Mouse (Mus musculus) CH12.LX (cell line): ENCODE measurements around the gene Grk3. TPM values are rescaled to one million over a fixed set of nuclear protein-coding genes. Genes with fewer than 3 reads are reported as not detected.

Experiments used
- DNase-seq: peaks from one replicate; pipeline ENCODE4 v3.0.0-alpha.2; 2013; ENCODE audit errors: extremely low read depth
- H3K27ac ChIP-seq: 2 replicates; pipeline ENCODE4 v1.5.1; 2012; ENCODE audit warnings: low read depth, mild to moderate bottlenecking, control low read depth, moderate library complexity; ENCODE audit not compliant: insufficient read depth
- H3K27me3 ChIP-seq: replicated peaks from 2 replicates; pipeline ENCODE3; 2012; ENCODE audit warnings: inconsistent platforms
- H3K36me3 ChIP-seq, 2 experiments: replicated peaks in 1 of 2; 2 replicates each; pipeline versions ENCODE3 to v1.6.1; 2012; ENCODE audit warnings: inconsistent platforms in 1 of 2, low read length in 1 of 2, mild to moderate bottlenecking in 1 of 2, mixed read lengths in 1 of 2, moderate library complexity in 1 of 2; ENCODE audit not compliant: control insufficient read depth in 1 of 2, insufficient read depth in 1 of 2
- H3K4me1 ChIP-seq, 2 experiments: 2 replicates each; pipeline ENCODE4 v1.6.1; 2012; ENCODE audit warnings: inconsistent platforms in 1 of 2, moderate library complexity in 1 of 2; ENCODE audit not compliant: insufficient read depth in 2 of 2, control insufficient read depth in 1 of 2
- H3K4me2 ChIP-seq: 2 replicates; pipeline ENCODE4 v1.6.1; 2012; ENCODE audit warnings: low read depth, mild to moderate bottlenecking, control low read depth; ENCODE audit not compliant: poor library complexity, insufficient read depth, severe bottlenecking
- H3K4me3 ChIP-seq, 3 experiments: fragments of 150-350 bp in 1 of 3; sonication (generic) in 1 of 3; replicated peaks in 1 of 3; 2 replicates each; pipeline versions ENCODE3 to v1.5.1; 2011 to 2012; ENCODE audit warnings: low read depth in 2 of 3, low read length in 2 of 3, mild to moderate bottlenecking in 2 of 3, moderate library complexity in 2 of 3, control low read depth in 1 of 3, improper control_type of control experiment in 1 of 3, inconsistent platforms in 1 of 3, mixed read lengths in 1 of 3; ENCODE audit not compliant: poor library complexity in 1 of 3
- H3K79me2 ChIP-seq: replicated peaks from 2 replicates; pipeline ENCODE4 v1.6.1; 2012; ENCODE audit warnings: mild to moderate bottlenecking, moderate library complexity; ENCODE audit not compliant: control insufficient read depth, poor library complexity, insufficient read depth, severe bottlenecking; ENCODE audit errors: extremely low read depth
- H3K9ac ChIP-seq: 2 replicates; pipeline ENCODE4 v1.6.1; 2012; ENCODE audit warnings: low read depth, mild to moderate bottlenecking, control low read depth, moderate library complexity; ENCODE audit not compliant: insufficient read depth
- H3K9me3 ChIP-seq: replicated peaks from 2 replicates; pipeline ENCODE3; 2012; ENCODE audit warnings: low read length, inconsistent platforms, mixed read lengths
- CHD1 ChIP-seq: IDR thresholded peaks from 2 replicates; pipeline ENCODE4 v1.6.1; 2012; ENCODE audit warnings: low read depth, low read length, improper control_type of control experiment, inconsistent platforms
- CHD2 ChIP-seq: IDR thresholded peaks from 2 replicates; pipeline ENCODE4 v1.6.1; 2011; ENCODE audit warnings: low read length, improper control_type of control experiment
- CTCF ChIP-seq, 2 experiments: IDR thresholded peaks in 1 of 2; conservative IDR thresholded peaks in 1 of 2; 2 replicates each; pipeline ENCODE4 v1.5.1; 2011 to 2012; ENCODE audit warnings: low read depth in 2 of 2, low read length in 2 of 2, improper control_type of control experiment in 1 of 2, inconsistent platforms in 1 of 2, mild to moderate bottlenecking in 1 of 2, moderate library complexity in 1 of 2
- EP300 ChIP-seq: IDR thresholded peaks from 2 replicates; pipeline ENCODE4 v1.6.1; 2011; ENCODE audit warnings: low read length, improper control_type of control experiment
- GABPA ChIP-seq: IDR thresholded peaks from 2 replicates; pipeline ENCODE4 v1.6.1; 2012; ENCODE audit warnings: low read depth, low read length, improper control_type of control experiment, inconsistent platforms; ENCODE audit not compliant: insufficient replicate concordance
- HCFC1 ChIP-seq: IDR thresholded peaks from 2 replicates; pipeline ENCODE4 v1.6.1; 2012; ENCODE audit warnings: low read depth, mild to moderate bottlenecking, inconsistent platforms, low read length, improper control_type of control experiment
- JUN ChIP-seq: IDR thresholded peaks from 2 replicates; pipeline ENCODE4 v1.6.1; 2011; ENCODE audit warnings: low read depth, mild to moderate bottlenecking, low read length, improper control_type of control experiment, moderate library complexity; ENCODE audit not compliant: insufficient read depth
- JUND ChIP-seq: conservative IDR thresholded peaks from 2 replicates; pipeline ENCODE4 v1.6.1; 2011; ENCODE audit warnings: low read depth, low read length, improper control_type of control experiment
- KAT2A ChIP-seq: IDR thresholded peaks from 2 replicates; pipeline ENCODE4 v1.6.1; 2012; ENCODE audit warnings: low read length, improper control_type of control experiment, inconsistent platforms; ENCODE audit not compliant: insufficient replicate concordance
- MEF2A ChIP-seq: IDR thresholded peaks from 2 replicates; pipeline ENCODE4 v1.6.1; 2014; ENCODE audit warnings: low read depth, mild to moderate bottlenecking, inconsistent platforms, low read length, improper control_type of control experiment, borderline replicate concordance
- MYC ChIP-seq: IDR thresholded peaks from 2 replicates; pipeline ENCODE4 v1.6.1; 2011; ENCODE audit warnings: low read depth, mild to moderate bottlenecking, improper control_type of control experiment, low read length
- NELFE ChIP-seq: IDR thresholded peaks from 2 replicates; pipeline ENCODE4 v1.6.1; 2011; ENCODE audit warnings: low read depth, low read length, improper control_type of control experiment
- NRF1 ChIP-seq: IDR thresholded peaks from 2 replicates; pipeline ENCODE4 v1.6.1; 2014; ENCODE audit warnings: low read depth, mild to moderate bottlenecking, inconsistent platforms, low read length, improper control_type of control experiment, moderate library complexity
- POLR2A ChIP-seq: IDR thresholded peaks from 2 replicates; pipeline ENCODE4 v1.6.1; 2011; ENCODE audit warnings: low read depth, mild to moderate bottlenecking, improper control_type of control experiment, low read length
- RAD21 ChIP-seq: IDR thresholded peaks from 2 replicates; pipeline ENCODE4 v1.6.1; 2011; ENCODE audit warnings: low read depth, mild to moderate bottlenecking, low read length, improper control_type of control experiment, moderate library complexity
- RCOR1 ChIP-seq: conservative IDR thresholded peaks from 2 replicates; pipeline ENCODE4 v1.6.1; 2012; ENCODE audit warnings: low read depth, mild to moderate bottlenecking, inconsistent platforms, low read length, improper control_type of control experiment
- SIN3A ChIP-seq: IDR thresholded peaks from 2 replicates; pipeline ENCODE4 v1.6.1; 2012; ENCODE audit warnings: low read length, improper control_type of control experiment, inconsistent platforms
- SMC3 ChIP-seq: IDR thresholded peaks from 2 replicates; pipeline ENCODE4 v1.6.1; 2011; ENCODE audit warnings: low read depth, low read length, improper control_type of control experiment
- UBTF ChIP-seq: IDR thresholded peaks from 2 replicates; pipeline ENCODE4 v1.6.1; 2012; ENCODE audit warnings: low read depth, mild to moderate bottlenecking, inconsistent platforms, low read length, improper control_type of control experiment, moderate library complexity
- ZKSCAN1 ChIP-seq: IDR thresholded peaks from 2 replicates; pipeline ENCODE4 v1.6.1; 2012; ENCODE audit warnings: low read depth, inconsistent platforms, low read length, improper control_type of control experiment, borderline replicate concordance
- ZMIZ1 ChIP-seq: IDR thresholded peaks from 2 replicates; pipeline ENCODE4 v1.6.1; 2012; ENCODE audit warnings: low read depth, mild to moderate bottlenecking, inconsistent platforms, low read length, improper control_type of control experiment
- dilution Hi-C: fragments of 300-500 bp; cut with MboI; formaldehyde crosslinking; loops from 2 replicates; pipeline ENCODE4 v1.14.3; 2020; ENCODE audit warnings: low sequenced_read_pairs; ENCODE audit not compliant: extremely low pct_unique_long_range_greater_than_20kb, extremely low pct_ligation_motif_present
- in situ Hi-C: fragments of 300-500 bp; cut with MboI; formaldehyde crosslinking; loops from 3 replicates; pipeline ENCODE4 v1.14.3; 2019; ENCODE audit warnings: low sequenced_read_pairs, low pct_ligation_motif_present, low pct_unique_long_range_greater_than_20kb, mixed read lengths
- polyA plus RNA-seq: library from polyadenylated mRNA; unstranded; fragments of >175 nt; gene quantifications from 2 replicates; pipeline ENCODE4 v1.2.1, GENCODE M21; 2012; ENCODE audit warnings: low read depth; ENCODE audit not compliant: insufficient read length
- total RNA-seq, 2 experiments: library from RNA; depleted of rRNA; stranded (reverse); fragments of 300-350 nt in 1 of 2; fragments of >200 nt in 1 of 2; gene quantifications; 2 replicates each; pipeline ENCODE4 v1.2.3; 2012 to 2014

Grk3 gene
- total and polyA plus RNA-seq, 3 experiments: not detected

- no peak overlapping the region for H3K9ac ChIP-seq
- no peaks in the 10 kb centered on the region for H3K36me3 ChIP-seq
- in situ Hi-C loops: no loop called here
- H3K27ac ChIP-seq: no peak overlapping the region
- H3K27me3 ChIP-seq: no peaks in the 10 kb centered on the region
- DNase-seq: no peak
- dilution Hi-C loops: no loop called here
- H3K4me1 ChIP-seq: no peaks in the 10 kb centered on the region
- H3K9me3 ChIP-seq: peaks cover 81% of the 10 kb centered on the region
- H3K4me2 ChIP-seq: no peak overlapping the region
- no peak for TF ChIP-seq MYC
- TF ChIP-seq RCOR1: no peak
- no peak for TF ChIP-seq SIN3A
- no peak for TF ChIP-seq SMC3
- no peak for TF ChIP-seq UBTF
- no peak for TF ChIP-seq JUN
- no peak for TF ChIP-seq KAT2A
- TF ChIP-seq CHD1: no peak
- no peak for TF ChIP-seq POLR2A
- TF ChIP-seq JUND: no peak
- no peak for TF ChIP-seq CHD2
- no peaks in the 10 kb centered on the region for H3K79me2 ChIP-seq
- H3K4me3 ChIP-seq: no peak overlapping the region
Measured at GRCm38 (mm10) chr5:113006997-113007396, 8.6 kb downstream of the Grk3 start.

- H3K9me3 ChIP-seq: peaks cover 77% of the 10 kb centered on the region
- no peaks in the 10 kb centered on the region for H3K79me2 ChIP-seq
- in situ Hi-C loops (no loop called here), dilution Hi-C loops (no loop called here)
- H3K4me2 ChIP-seq: no peak overlapping the region
- H3K27me3 ChIP-seq: no peaks in the 10 kb centered on the region
- no peak for DNase-seq
- no peaks in the 10 kb centered on the region for H3K36me3 ChIP-seq
- no peaks in the 10 kb centered on the region for H3K4me1 ChIP-seq
- H3K27ac ChIP-seq: no peak overlapping the region
- no peak overlapping the region for H3K9ac ChIP-seq
- no peak for TF ChIP-seq CTCF (conservative IDR thresholded peaks at IDR 0.05 in 1 of 2, IDR thresholded peaks at IDR 0.05 in 1 of 2; ENCODE audit: low read depth in 2 of 2, low read length in 2 of 2)
- no peak for TF ChIP-seq ZMIZ1
- no peak for TF ChIP-seq EP300
- TF ChIP-seq KAT2A: no peak
- TF ChIP-seq ZKSCAN1: no peak
- TF ChIP-seq HCFC1: no peak
- no peak for TF ChIP-seq NRF1
- TF ChIP-seq JUND: no peak
- TF ChIP-seq SIN3A: no peak
- no peak for TF ChIP-seq GABPA
- TF ChIP-seq SMC3: no peak
- TF ChIP-seq CHD2: no peak
- no peak for TF ChIP-seq MEF2A
- no peak for TF ChIP-seq RCOR1
- no peak for TF ChIP-seq MYC
- TF ChIP-seq UBTF: no peak
- TF ChIP-seq NELFE: no peak
- TF ChIP-seq RAD21: no peak
- TF ChIP-seq JUN: no peak
- H3K4me3 ChIP-seq: no peak overlapping the region
Measured at GRCm38 (mm10) chr5:113005941-113006391, 9.6 kb downstream of the Grk3 start.
